Mouse (Mus musculus): ENCODE measurements at regions not wholly inside any gene's neighbourhood (a gene's known extent, or its start where the extent isn't known, plus 50 kb on each side); places are given as distances from the start of the nearest gene placed in this dataset.

DNA sequence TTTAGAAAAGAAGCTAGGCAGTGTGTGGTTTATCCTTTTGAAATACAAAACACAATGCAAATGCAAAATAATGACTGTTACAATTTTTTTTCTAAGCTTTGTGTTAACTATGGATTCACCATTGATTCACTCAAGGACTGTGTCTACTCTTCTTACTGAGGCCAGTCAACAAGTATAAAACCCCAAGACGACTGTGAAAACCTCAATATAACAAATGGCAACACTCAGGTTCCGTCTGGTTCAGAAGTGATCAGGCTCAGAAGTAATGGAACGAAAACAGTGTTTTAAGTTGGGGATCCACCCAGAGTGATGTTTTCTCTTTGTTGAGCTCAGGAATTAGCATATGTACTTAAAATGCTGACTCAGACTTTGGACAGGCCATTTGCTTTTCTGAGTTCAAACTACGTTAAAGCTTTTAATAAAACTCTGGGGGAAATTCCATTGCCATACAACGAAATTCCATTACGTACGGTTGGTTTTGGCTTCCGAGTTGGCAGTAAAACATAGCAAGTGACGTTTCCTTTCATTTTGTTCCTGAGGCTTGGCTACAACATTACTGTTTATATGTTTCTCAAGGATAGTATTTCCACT lies 356.6 kb upstream of the Atp2b1 start:
- DNase-seq (ENCODE audit: low spot score) (no peak), ATAC-seq (ENCODE audit: low read depth) (no peak)
- H3K9me3 ChIP-seq (ENCODE audit: control insufficient read depth, low read length) = no peaks in the 10 kb centered on the region
- 79% methylated on average over 9 of the region's 9 CpGs for WGBS
- H3K36me3 ChIP-seq (ENCODE audit: control insufficient read depth, insufficient read depth, low read length) = no peaks in the 10 kb centered on the region
- H3K27ac ChIP-seq (replicated peaks; ENCODE audit: low read depth, low read length) = no peak overlapping the region
- no peak overlapping the region for H3K9ac ChIP-seq (ENCODE audit: low read depth, low read length)
- no peaks in the 10 kb centered on the region for H3K27me3 ChIP-seq (replicated peaks; ENCODE audit: control insufficient read depth, insufficient read depth, low read length)
- no peak overlapping the region for H3K4me3 ChIP-seq (ENCODE audit: low read depth, low read length)
- no peak overlapping the region for H3K4me2 ChIP-seq (ENCODE audit: low read depth, low read length)
- no peaks in the 10 kb centered on the region for H3K4me1 ChIP-seq (ENCODE audit: control insufficient read depth, insufficient read depth, low read length)

GRCm38 (mm10) chr10:98558560-98558959 lies 355.6 kb upstream of the Atp2b1 start:
- Histone ChIP-seq H3K27ac (replicated peaks; ENCODE audit: low read depth, low read length) (no peak overlapping the region), H3K4me2 (ENCODE audit: low read depth, low read length) (no peak overlapping the region), H3K27me3 (replicated peaks; ENCODE audit: control insufficient read depth, insufficient read depth, low read length) (no peaks in the 10 kb centered on the region), H3K9ac (ENCODE audit: low read depth, low read length) (no peak overlapping the region), H3K36me3 (ENCODE audit: control insufficient read depth, insufficient read depth, low read length) (no peaks in the 10 kb centered on the region), H3K4me1 (ENCODE audit: control insufficient read depth, insufficient read depth, low read length) (no peaks in the 10 kb centered on the region), H3K9me3 (ENCODE audit: control insufficient read depth, low read length) (no peaks in the 10 kb centered on the region), H3K4me3 (ENCODE audit: low read depth, low read length) (no peak overlapping the region)
- DNase-seq (ENCODE audit: low spot score) = no peak
- ATAC-seq (ENCODE audit: low read depth) = no peak
- WGBS = 66% methylated on average over 2 of the region's 2 CpGs

DNA sequence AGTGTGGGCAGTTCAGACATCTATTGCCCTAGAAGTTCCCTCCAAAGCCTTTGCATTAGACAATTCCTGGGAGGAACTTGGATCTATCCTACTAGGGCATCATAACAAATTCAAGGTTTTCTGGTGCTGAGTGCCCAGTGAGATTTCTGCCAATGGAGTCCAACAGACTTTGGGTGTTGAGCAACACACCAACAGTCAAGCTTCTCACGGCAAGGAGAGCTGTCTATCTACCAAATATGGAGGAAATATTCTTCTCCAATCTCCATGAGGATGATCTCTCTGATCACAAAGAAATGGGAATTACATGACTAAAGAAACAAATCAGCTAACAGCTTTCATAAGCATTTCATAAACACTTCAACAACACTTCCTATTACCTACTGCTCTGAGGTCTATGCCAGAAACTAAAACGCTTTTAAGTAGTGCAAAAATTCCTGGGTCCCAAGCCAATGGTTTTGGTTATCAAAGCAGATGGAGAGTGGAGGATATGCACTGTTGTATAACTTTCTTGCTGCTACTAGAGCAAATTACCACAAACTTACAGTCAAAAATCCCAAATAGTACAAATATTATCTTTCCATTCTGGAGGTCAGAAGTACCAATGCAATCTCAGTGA lies 351.8 kb upstream of the Atp2b1 start:
- DNase-seq (ENCODE audit: low spot score) = no peak
- no peak for ATAC-seq (ENCODE audit: low read depth)
- H3K9me3 ChIP-seq (ENCODE audit: control insufficient read depth, low read length) = no peaks in the 10 kb centered on the region
- no peak overlapping the region for H3K4me2 ChIP-seq (ENCODE audit: low read depth, low read length)
- no peak overlapping the region for H3K27ac ChIP-seq (replicated peaks; ENCODE audit: low read depth, low read length)
- H3K9ac ChIP-seq (ENCODE audit: low read depth, low read length) = no peak overlapping the region
- no peaks in the 10 kb centered on the region for H3K36me3 ChIP-seq (ENCODE audit: control insufficient read depth, insufficient read depth, low read length)
- H3K4me1 ChIP-seq (ENCODE audit: control insufficient read depth, insufficient read depth, low read length) = no peaks in the 10 kb centered on the region
- WGBS = 93% methylated on average over 2 of the region's 2 CpGs
- H3K4me3 ChIP-seq (ENCODE audit: low read depth, low read length) = no peak overlapping the region
- H3K27me3 ChIP-seq (replicated peaks; ENCODE audit: control insufficient read depth, insufficient read depth, low read length) = no peaks in the 10 kb centered on the region

DNA sequence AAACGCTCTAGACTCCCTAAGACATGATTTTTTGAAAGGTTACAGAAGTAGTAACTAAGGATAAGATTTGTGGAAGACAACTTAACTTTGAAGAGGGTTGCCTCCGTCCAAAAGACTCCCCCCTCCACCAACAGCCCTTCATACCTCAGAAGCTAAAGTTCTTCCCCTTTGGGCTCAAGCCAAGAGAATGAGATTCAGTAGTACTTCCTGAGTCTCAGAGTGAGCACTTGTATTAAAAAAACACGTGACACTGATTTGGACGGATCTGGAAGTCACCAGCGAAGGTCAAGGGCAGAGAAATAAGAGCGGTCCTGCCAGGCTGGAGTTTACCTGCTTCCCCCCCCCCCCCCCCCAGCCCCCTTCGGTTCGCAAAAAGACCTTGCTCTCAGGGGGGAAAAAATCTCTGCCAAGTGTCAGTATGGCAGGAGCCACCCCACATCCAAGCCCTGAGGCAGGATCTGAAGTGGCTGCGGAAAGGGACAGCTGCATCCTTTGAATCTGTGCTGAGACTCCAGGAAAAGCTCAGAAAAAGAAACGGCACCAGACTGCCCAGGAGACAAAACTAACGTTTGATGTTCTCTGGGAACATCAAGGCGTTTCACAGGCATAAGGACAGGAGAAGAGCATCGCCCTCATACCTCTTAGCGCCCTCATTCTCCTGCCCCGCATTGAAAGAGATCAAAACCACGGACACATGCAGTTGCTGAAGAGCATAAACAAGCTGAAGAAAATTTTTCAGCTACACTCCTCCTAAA lies 341.2 kb upstream of the Atp2b1 start:
- Histone ChIP-seq H3K4me2 (ENCODE audit: low read depth, low read length) (peak overlapping the region; percentile 28), H3K36me3 (ENCODE audit: control insufficient read depth, insufficient read depth, low read length) (no peaks in the 10 kb centered on the region)
- 35% methylated on average over 14 of the region's 16 CpGs for WGBS

GRCm38 (mm10) chr10:98577040-98577439 lies 337.2 kb upstream of the Atp2b1 start:
- no peak for ATAC-seq (ENCODE audit: low read depth)
- H3K9me3 ChIP-seq (ENCODE audit: control insufficient read depth, low read length) = no peaks in the 10 kb centered on the region
- no peak for DNase-seq (ENCODE audit: low spot score)
- no peaks in the 10 kb centered on the region for H3K27me3 ChIP-seq (replicated peaks; ENCODE audit: control insufficient read depth, insufficient read depth, low read length)
- H3K27ac ChIP-seq (replicated peaks; ENCODE audit: low read depth, low read length) = no peak overlapping the region
- 78% methylated on average over 6 of the region's 6 CpGs for WGBS
- H3K9ac ChIP-seq (ENCODE audit: low read depth, low read length) = no peak overlapping the region
- H3K4me1 ChIP-seq (ENCODE audit: control insufficient read depth, insufficient read depth, low read length) = peaks cover 2% of the 10 kb centered on the region; the same call in 1 of the 2 replicates
- no peaks in the 10 kb centered on the region for H3K36me3 ChIP-seq (ENCODE audit: control insufficient read depth, insufficient read depth, low read length)
- no peak overlapping the region for H3K4me3 ChIP-seq (ENCODE audit: low read depth, low read length)
- no peak overlapping the region for H3K4me2 ChIP-seq (ENCODE audit: low read depth, low read length)

More for the DNA sequence above, 341.2 kb upstream of the Atp2b1 start:
- DNase-seq (ENCODE audit: low spot score) (peak; percentile 27), ATAC-seq (ENCODE audit: low read depth) (no peak)
- H3K9me3 ChIP-seq (ENCODE audit: control insufficient read depth, low read length) = no peaks in the 10 kb centered on the region
- H3K4me3 ChIP-seq (ENCODE audit: low read depth, low read length) = no peak overlapping the region
- H3K9ac ChIP-seq (ENCODE audit: low read depth, low read length) = peak overlapping the region; percentile 30
- peaks cover 2% of the 10 kb centered on the region; the same call in 1 of the 2 replicates for H3K4me1 ChIP-seq (ENCODE audit: control insufficient read depth, insufficient read depth, low read length)
- no peaks in the 10 kb centered on the region for H3K27me3 ChIP-seq (replicated peaks; ENCODE audit: control insufficient read depth, insufficient read depth, low read length)
- no peak overlapping the region for H3K27ac ChIP-seq (replicated peaks; ENCODE audit: low read depth, low read length)

- Histone ChIP-seq H3K9ac (ENCODE audit: low read depth, low read length) (no peak overlapping the region), H3K4me2 (ENCODE audit: low read depth, low read length) (no peak overlapping the region), H3K27me3 (replicated peaks; ENCODE audit: control insufficient read depth, insufficient read depth, low read length) (no peaks in the 10 kb centered on the region), H3K27ac (replicated peaks; ENCODE audit: low read depth, low read length) (no peak overlapping the region), H3K9me3 (ENCODE audit: control insufficient read depth, low read length) (no peaks in the 10 kb centered on the region), H3K36me3 (ENCODE audit: control insufficient read depth, insufficient read depth, low read length) (no peaks in the 10 kb centered on the region), H3K4me1 (ENCODE audit: control insufficient read depth, insufficient read depth, low read length) (no peaks in the 10 kb centered on the region; the same call in 1 of the 2 replicates), H3K4me3 (ENCODE audit: low read depth, low read length) (no peak overlapping the region)
- ATAC-seq (ENCODE audit: low read depth) (no peak), DNase-seq (ENCODE audit: low spot score) (no peak)
- 68% methylated on average over 1 of the region's 1 CpGs for WGBS
These were observed 329.4 kb upstream of the Atp2b1 start for GRCm38 (mm10) chr10:98584776-98585175.

DNA sequence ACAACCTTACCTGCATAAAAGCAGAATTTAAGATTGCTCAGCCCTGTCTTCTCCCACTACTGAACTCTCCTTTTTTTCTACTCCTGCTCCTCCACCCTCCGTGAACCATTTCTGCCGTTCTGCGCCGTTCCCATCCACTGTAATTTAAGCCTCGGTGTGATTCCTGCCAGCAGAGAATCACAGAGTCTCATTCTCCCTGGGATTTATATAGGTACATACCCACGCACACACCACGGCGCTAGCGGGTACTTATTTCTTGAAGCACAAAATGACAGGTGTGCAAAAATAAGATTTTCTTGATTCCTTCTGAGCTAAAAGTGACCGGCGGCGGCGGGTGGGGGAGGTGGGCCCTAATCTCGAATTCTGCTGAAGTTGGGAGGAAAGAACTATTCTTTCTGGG lies 324.5 kb upstream of the Atp2b1 start:
- Histone ChIP-seq H3K27ac (replicated peaks; ENCODE audit: low read depth, low read length) (no peak overlapping the region), H3K27me3 (replicated peaks; ENCODE audit: control insufficient read depth, insufficient read depth, low read length) (no peaks in the 10 kb centered on the region), H3K9ac (ENCODE audit: low read depth, low read length) (no peak overlapping the region), H3K4me3 (ENCODE audit: low read depth, low read length) (no peak overlapping the region), H3K4me1 (ENCODE audit: control insufficient read depth, insufficient read depth, low read length) (no peaks in the 10 kb centered on the region; the same call in 1 of the 2 replicates), H3K9me3 (ENCODE audit: control insufficient read depth, low read length) (no peaks in the 10 kb centered on the region), H3K4me2 (ENCODE audit: low read depth, low read length) (no peak overlapping the region), H3K36me3 (ENCODE audit: control insufficient read depth, insufficient read depth, low read length) (no peaks in the 10 kb centered on the region)
- DNase-seq (ENCODE audit: low spot score) = no peak
- ATAC-seq (ENCODE audit: low read depth) = no peak
- 80% methylated on average over 14 of the region's 14 CpGs for WGBS

DNA sequence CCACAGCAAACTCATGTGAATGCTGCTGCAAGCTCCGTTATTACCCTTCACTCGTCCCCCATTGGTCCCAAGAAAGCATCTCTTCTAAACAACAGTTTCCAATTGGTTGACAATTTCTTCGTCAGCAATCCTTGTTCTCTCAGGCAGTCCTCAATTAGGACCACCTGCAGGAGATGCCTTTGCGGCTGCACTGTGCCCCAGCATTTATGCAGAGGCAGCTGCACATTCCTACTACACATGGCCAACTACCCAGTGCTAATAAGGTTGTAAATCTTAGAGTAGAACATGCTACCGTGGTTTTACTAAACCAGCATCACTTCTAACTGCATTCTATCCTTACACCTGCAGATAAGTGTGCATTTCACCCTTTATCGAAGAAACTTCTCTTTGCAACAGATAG lies 322.1 kb upstream of the Atp2b1 start:
- H3K9me3 ChIP-seq (ENCODE audit: control insufficient read depth, low read length) = no peaks in the 10 kb centered on the region
- H3K27ac ChIP-seq (replicated peaks; ENCODE audit: low read depth, low read length) = no peak overlapping the region
- no peak for ATAC-seq (ENCODE audit: low read depth)

More for the DNA sequence above, 322.1 kb upstream of the Atp2b1 start:
- Histone ChIP-seq H3K4me1 (ENCODE audit: control insufficient read depth, insufficient read depth, low read length) (no peaks in the 10 kb centered on the region), H3K4me3 (ENCODE audit: low read depth, low read length) (no peak overlapping the region), H3K9ac (ENCODE audit: low read depth, low read length) (no peak overlapping the region), H3K4me2 (ENCODE audit: low read depth, low read length) (no peak overlapping the region), H3K36me3 (ENCODE audit: control insufficient read depth, insufficient read depth, low read length) (no peaks in the 10 kb centered on the region), H3K27me3 (replicated peaks; ENCODE audit: control insufficient read depth, insufficient read depth, low read length) (no peaks in the 10 kb centered on the region)
- no peak for DNase-seq (ENCODE audit: low spot score)
- 69% methylated on average over 6 of the region's 6 CpGs for WGBS
